Mouse (Mus musculus): ENCODE measurements around the gene Rapgef4.

DNA sequence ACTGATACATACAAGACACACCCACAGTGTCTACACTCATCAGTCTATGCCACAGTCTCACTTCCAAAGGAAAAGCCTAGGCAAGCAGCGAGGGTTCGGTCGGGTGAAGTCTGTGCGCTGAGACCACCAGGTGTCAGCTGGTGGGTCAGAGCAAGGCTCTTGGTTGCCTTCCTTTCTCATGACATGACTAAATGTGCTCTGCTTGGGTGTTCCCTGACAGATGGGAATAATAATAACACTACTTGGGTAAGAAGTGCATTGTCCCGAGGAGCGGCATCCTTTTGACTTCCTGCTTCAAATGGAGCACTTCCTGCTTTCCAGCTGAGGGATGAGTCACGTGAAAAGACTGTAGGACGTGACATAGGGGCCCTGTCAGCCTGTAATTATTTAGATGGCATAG, 89.0 kb downstream of the Rapgef4 start:
- TF ChIP-seq CTCF (IDR thresholded peaks at IDR 0.05; ENCODE audit: borderline replicate concordance, control insufficient read depth, extremely low read depth, insufficient read depth, low read length, poor library complexity) (no peak), POLR2A (IDR thresholded peaks at IDR 0.05; ENCODE audit: control insufficient read depth, extremely low read depth, insufficient read depth, low read length, poor library complexity) (no peak)

Data from thymus, adult 2 months (tissue).